Mouse (Mus musculus) limb, embryonic 13.5 days (tissue): ENCODE measurements at regions not wholly inside any gene's neighbourhood (a gene's known extent, or its start where the extent isn't known, plus 50 kb on each side); places are given as distances from the start of the nearest gene placed in this dataset.
A peak's percentile ranks its signal among the peaks of the same experiment; 100 is the strongest.

ENCODE experiments used
- ATAC-seq: fragments of 200-750 bp; cut with Nextera tagmentation; 2 replicates; pipeline ENCODE4 v1.8.0; 2017; ENCODE audit warnings: low read depth, moderate number of reproducible peaks, moderate TSS enrichment; ENCODE audit not compliant: low FRiP score
- H3K27ac ChIP-seq: fragments of 300-500 bp; sonication (generic); 2 replicates; pipeline ENCODE4 v1.5.1; 2015; ENCODE audit warnings: inconsistent platforms, mild to moderate bottlenecking, moderate library complexity
- H3K27me3 ChIP-seq: fragments of 300-500 bp; sonication (generic); 2 replicates; pipeline ENCODE4 v1.6.1; 2015; ENCODE audit warnings: mild to moderate bottlenecking, inconsistent platforms
- H3K36me3 ChIP-seq: fragments of 300-500 bp; sonication (generic); 2 replicates; pipeline ENCODE4 v1.6.1; 2015; ENCODE audit warnings: inconsistent platforms, mild to moderate bottlenecking, moderate library complexity
- H3K4me1 ChIP-seq: fragments of 300-500 bp; sonication (generic); 2 replicates; pipeline ENCODE4 v1.6.1; 2015; ENCODE audit warnings: inconsistent platforms
- H3K4me2 ChIP-seq: fragments of 300-500 bp; sonication (generic); replicated peaks from 2 replicates; pipeline ENCODE4 v1.6.1; 2015; ENCODE audit warnings: inconsistent platforms, mild to moderate bottlenecking, moderate library complexity
- H3K4me3 ChIP-seq: fragments of 300-500 bp; sonication (generic); 2 replicates; pipeline ENCODE4 v1.5.1; 2015; ENCODE audit warnings: moderate library complexity, mild to moderate bottlenecking, inconsistent platforms
- H3K9ac ChIP-seq: fragments of 300-500 bp; sonication (generic); 2 replicates; pipeline ENCODE4 v1.6.1; 2015; ENCODE audit warnings: mild to moderate bottlenecking, inconsistent platforms
- H3K9me3 ChIP-seq: fragments of 300-500 bp; sonication (generic); 2 replicates; pipeline ENCODE4 v1.6.1; 2016; ENCODE audit warnings: inconsistent platforms
- WGBS: fragments of 180-500 bp; shearing (Covaris S2); methylation state at CpG from one replicate; pipeline ENCODE4 v1.1.7; 2015; 5-methylcytosine and 5-hydroxymethylcytosine counted together

- WGBS: 85% methylated on average over 4 of the region's 4 CpGs
- ATAC-seq: no peak
- no peaks in the 10 kb centered on the region for H3K9me3 ChIP-seq
- H3K4me3 ChIP-seq: no peak overlapping the region
- no peak overlapping the region for H3K27ac ChIP-seq
- H3K27me3 ChIP-seq: no peaks in the 10 kb centered on the region
- peaks cover 12% of the 10 kb centered on the region for H3K4me1 ChIP-seq
- no peak overlapping the region for H3K4me2 ChIP-seq
- no peak overlapping the region for H3K9ac ChIP-seq
- no peaks in the 10 kb centered on the region for H3K36me3 ChIP-seq
Observed at GRCm38 (mm10) chr5:41563441-41563840, 144.5 kb downstream of the Rab28 start.

- ATAC-seq: peak; percentile 83
- Histone ChIP-seq H3K27ac (0 out of 2 replicates have a peak overlapping the region, but pooled peaks have one; percentile 10), H3K4me2 (no peak overlapping the region), H3K4me3 (no peak overlapping the region), H3K36me3 (no peaks in the 10 kb centered on the region), H3K27me3 (no peaks in the 10 kb centered on the region; the same call in 1 of the 2 replicates), H3K9me3 (no peaks in the 10 kb centered on the region), H3K9ac (no peak overlapping the region), H3K4me1 (peaks cover 12% of the 10 kb centered on the region)
- 16% methylated on average over 1 of the region's 1 CpGs for WGBS
Observed at GRCm38 (mm10) chr5:41562299-41562698, 145.7 kb downstream of the Rab28 start.

- peak overlapping the region; percentile 31; the same call in 1 of the 2 replicates for H3K9ac ChIP-seq
- H3K27ac ChIP-seq: no peak overlapping the region
- H3K4me2 ChIP-seq: peak overlapping the region; percentile 55
- ATAC-seq: no peak
- 0 out of 2 replicates have a peak, but pooled peaks cover 4% of the 10 kb centered on the region for H3K4me1 ChIP-seq
- no peaks in the 10 kb centered on the region for H3K9me3 ChIP-seq
- H3K4me3 ChIP-seq: no peak overlapping the region; the same call in 1 of the 2 replicates
- WGBS: 45% methylated on average over 24 of the region's 24 CpGs
- H3K27me3 ChIP-seq: no peaks in the 10 kb centered on the region; the same call in 1 of the 2 replicates
- no peaks in the 10 kb centered on the region for H3K36me3 ChIP-seq
Observed at GRCm38 (mm10) chr5:41556700-41557309, 151.2 kb downstream of the Rab28 start.

DNA sequence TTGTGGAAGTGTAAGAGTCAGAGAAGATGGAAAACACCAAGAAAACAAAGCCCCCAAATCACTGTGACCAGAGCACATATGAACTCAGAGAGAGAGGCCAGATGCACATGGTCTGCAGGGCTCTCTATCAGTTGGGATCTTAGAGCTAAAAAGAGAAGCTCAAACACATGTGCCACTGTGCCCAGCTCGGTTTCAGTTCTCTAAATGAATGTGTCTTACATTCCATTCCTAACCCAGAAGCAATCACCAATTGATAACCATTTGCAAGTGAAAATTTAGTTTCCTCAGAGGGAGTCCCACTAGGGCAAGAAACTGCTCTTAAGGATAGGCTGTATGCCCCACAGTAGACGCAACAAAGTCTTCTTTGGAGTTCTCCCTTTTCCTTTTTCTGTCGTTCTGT is 153.6 kb downstream of the Rab28 start:
- no peaks in the 10 kb centered on the region; the same call in 1 of the 2 replicates for H3K27me3 ChIP-seq
- no peak overlapping the region for H3K4me2 ChIP-seq
- no peaks in the 10 kb centered on the region for H3K36me3 ChIP-seq
- 0 out of 2 replicates have a peak, but pooled peaks cover 4% of the 10 kb centered on the region for H3K4me1 ChIP-seq
- no peak overlapping the region for H3K4me3 ChIP-seq
- no peak overlapping the region for H3K27ac ChIP-seq
- no peaks in the 10 kb centered on the region for H3K9me3 ChIP-seq
- ATAC-seq: no peak
- 79% methylated on average over 3 of the region's 3 CpGs for WGBS
- H3K9ac ChIP-seq: no peak overlapping the region

DNA sequence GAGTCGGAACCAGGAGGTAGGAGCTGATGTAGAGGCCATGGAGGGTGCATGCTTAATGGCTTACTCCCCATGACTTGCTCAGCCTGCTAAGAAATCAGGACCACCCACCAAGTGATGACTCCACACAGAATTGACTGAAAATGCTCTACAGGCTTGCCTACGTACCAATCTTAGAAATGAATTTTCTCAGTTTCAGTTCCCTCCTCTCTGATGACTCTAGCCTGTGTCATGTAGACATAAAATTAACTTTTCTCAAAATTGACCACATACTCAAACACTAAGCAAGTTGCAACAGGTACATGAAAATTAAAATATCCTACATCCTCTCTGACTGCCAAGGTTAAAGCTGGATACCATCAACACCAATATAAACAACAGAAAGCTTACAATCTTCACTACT is 157.9 kb downstream of the Rab28 start:
- Histone ChIP-seq H3K27ac (no peak overlapping the region), H3K9me3 (no peaks in the 10 kb centered on the region), H3K4me2 (no peak overlapping the region), H3K27me3 (no peaks in the 10 kb centered on the region), H3K4me3 (no peak overlapping the region), H3K4me1 (no peaks in the 10 kb centered on the region), H3K36me3 (no peaks in the 10 kb centered on the region), H3K9ac (no peak overlapping the region)
- no peak for ATAC-seq
- WGBS: 68% methylated on average over 2 of the region's 2 CpGs

- Histone ChIP-seq H3K36me3 (no peaks in the 10 kb centered on the region), H3K9me3 (no peaks in the 10 kb centered on the region), H3K27ac (no peak overlapping the region), H3K27me3 (no peaks in the 10 kb centered on the region), H3K4me1 (no peaks in the 10 kb centered on the region), H3K4me2 (no peak overlapping the region), H3K4me3 (no peak overlapping the region), H3K9ac (no peak overlapping the region)
- WGBS: 14% methylated on average over 4 of the region's 4 CpGs
- no peak; the same call in 1 of the 2 replicates for ATAC-seq
Observed at GRCm38 (mm10) chr5:41546909-41547308, 161.0 kb downstream of the Rab28 start.

DNA sequence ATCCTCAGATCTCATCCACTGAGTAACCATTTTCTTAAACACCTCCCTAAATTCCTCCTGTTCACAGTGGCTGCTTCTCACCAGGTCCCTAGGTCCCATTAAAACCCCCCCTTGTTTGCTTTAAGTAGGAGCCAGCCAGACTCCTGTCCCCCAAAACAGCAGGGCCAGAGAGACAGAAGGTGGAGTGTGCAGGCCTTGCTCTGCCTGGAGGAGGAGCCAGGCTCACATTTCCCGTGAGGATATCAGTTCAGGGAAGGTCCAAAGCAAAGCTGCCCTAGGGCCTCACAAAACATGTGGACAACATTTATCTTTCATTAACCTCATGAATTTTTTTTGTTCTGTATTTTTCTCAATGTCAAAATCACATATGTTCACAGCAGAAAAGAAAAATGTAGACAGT is 167.2 kb downstream of the Rab28 start:
- Histone ChIP-seq H3K36me3 (no peaks in the 10 kb centered on the region), H3K4me1 (peaks cover 22% of the 10 kb centered on the region), H3K9ac (no peak overlapping the region), H3K27me3 (no peaks in the 10 kb centered on the region), H3K4me2 (no peak overlapping the region), H3K9me3 (no peaks in the 10 kb centered on the region), H3K27ac (no peak overlapping the region; the same call in 1 of the 2 replicates), H3K4me3 (no peak overlapping the region)
- WGBS: 4% methylated on average over 1 of the region's 1 CpGs
- no peak for ATAC-seq

DNA sequence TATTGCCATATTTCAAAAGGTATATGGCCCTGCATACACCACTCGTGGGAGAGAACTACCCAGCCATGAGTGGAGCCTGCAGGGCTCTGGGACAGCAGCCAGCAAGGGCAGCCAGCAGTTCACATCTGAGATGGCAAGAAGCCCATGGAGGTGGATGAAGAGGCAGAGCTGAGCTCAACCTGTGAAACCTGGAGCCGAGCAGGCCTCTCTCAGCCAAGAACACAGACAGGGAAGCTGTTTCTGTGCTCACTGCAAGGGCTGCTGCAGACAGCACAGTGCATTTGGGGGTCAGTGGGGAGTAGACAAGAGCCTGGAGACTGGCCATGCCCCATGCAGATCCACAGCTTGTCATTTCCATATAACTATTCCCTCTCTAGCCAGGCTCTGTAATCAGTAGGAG is 173.4 kb downstream of the Rab28 start:
- Histone ChIP-seq H3K4me2 (no peak overlapping the region), H3K27ac (peak overlapping the region; percentile 28; the same call in 1 of the 2 replicates), H3K36me3 (no peaks in the 10 kb centered on the region), H3K9ac (no peak overlapping the region), H3K4me1 (peaks cover 35% of the 10 kb centered on the region), H3K4me3 (no peak overlapping the region), H3K27me3 (no peaks in the 10 kb centered on the region), H3K9me3 (0 out of 2 replicates have a peak, but pooled peaks cover 4% of the 10 kb centered on the region)
- peak; percentile 79 for ATAC-seq
- 38% methylated on average over 2 of the region's 2 CpGs for WGBS
